Mouse (Mus musculus) inflammation-experienced regulatory T-cells, adult 6 months (primary cell): Measurements from ENCODE around the gene Ubtd1. TPM values are rescaled to one million over a fixed set of nuclear protein-coding genes. Genes with fewer than 3 reads are reported as not detected.

Source experiments
- ATAC-seq: one replicate; pipeline ENCODE4 v1.8.0; 2017
- polyA plus RNA-seq, 3 experiments: library from polyadenylated mRNA; unstranded; fragments of 100-300 nt; shearing (Covaris generic); gene quantifications; one replicate each; pipeline ENCODE4 v1.2.1; 2017

The Ubtd1 gene
- polyA plus RNA-seq, 3 experiments from 2014 or later = 1.1 to 4.7 (median 3.9) TPM

DNA sequence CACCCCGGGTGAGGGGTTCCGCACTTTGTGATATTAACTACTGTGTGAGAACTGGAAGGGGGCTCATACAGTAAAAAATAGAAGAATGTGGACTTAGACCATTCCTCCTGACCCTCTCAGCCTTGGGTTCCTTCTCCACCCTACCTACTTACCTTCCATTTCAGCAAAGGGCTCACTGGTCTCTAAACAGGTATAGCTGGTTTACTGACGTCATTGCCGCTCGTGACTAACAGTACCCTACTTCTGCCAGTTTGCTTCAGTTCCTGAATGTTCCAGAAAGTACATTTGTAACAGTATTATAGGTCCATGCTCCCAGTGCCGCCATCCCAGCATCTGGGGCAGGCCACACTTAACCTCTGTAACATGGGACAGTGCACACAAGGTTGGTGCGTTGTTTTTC is 12.5 kb downstream of the Ubtd1 start:
- ATAC-seq = no peak

DNA sequence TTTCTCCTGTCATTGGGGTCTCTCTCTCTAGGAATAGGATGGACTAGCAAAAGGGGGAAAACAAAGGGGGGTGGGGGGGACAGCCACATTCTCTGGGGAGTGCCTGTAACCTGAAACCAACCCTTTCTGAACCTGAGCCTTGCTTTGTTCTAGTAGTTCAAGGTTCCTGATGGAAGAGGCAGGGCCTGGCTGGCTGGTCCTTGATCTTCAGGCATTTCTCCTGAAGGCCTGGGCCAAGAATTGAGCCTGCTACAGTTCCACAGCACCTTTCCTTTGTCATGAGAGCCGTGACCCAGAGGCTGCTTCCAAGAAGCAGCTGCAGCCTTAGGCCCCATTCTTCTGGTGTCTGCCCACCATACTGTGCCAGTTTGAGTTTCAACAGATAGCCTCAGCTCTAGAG is 13.9 kb downstream of the Ubtd1 start:
- ATAC-seq = no peak

GRCm38 (mm10) chr19:41997090-41997489 is 15.5 kb downstream of the Ubtd1 start:
- ATAC-seq = no peak

DNA sequence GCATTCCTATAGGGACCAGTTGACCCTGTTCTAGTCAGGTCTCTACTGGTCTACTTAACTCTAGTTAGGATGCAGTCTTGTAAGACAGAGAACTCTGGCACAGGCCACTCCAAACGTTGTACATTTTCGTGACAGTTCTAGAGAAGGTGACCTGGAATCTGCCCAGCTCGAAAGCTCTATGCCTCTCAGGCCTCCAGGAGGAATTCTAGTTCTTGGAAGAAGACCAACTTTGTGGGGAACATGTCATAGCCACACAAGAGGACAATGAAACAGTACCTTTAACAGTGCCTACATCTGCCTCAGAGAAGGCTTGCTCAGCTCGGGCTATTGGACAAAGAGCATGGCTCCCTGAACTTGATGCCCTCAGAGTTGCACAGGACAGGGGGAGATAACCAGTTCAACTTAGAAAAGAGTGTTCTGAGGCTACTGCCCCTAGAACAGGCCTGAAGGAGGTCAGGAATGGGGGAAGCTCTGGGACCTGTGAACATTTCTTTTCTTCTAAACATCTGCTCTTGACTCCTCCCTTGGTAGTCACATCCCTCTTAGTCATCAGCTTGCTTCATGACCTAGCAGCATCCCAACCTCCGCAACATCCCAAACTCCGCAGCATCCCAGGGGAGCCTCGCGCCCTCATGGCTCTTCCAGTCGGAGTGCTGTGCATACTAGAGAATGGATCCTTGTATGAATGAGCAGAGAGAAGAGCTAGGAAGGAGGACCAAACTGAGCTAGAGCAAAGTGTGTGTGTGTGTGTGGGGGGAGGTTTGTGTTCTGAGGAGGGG is 17.4 kb downstream of the Ubtd1 start:
- ATAC-seq = no peak

DNA sequence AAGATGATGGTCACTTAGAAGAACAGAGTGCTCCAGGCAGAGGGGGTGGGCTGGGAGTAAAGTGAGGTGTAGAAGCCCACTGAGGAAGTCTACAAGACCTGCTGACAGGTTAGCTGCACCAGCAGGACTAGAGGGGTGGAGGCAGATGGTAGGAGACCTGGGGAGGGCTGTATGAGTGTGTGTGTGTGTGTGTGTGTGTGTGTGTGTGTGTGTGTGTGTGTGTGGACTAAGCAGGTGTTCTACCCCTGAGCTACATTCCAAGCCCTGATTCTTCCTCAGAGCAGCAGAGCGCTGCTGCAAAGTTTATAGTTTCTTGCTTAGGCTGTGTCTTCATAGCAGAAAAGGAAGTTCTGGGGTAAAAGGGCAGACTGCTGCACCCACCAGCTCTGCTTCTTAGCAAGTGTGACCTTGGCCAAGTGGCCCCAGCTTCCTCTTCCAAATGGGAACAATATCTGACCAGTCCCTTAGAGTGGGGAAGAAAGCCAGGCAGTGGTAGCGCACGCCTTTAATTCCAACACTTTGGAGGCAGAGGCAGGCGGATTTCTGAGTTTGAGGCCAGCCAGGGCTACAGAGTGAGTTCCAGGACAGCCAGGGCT is 18.2 kb downstream of the Ubtd1 start:
- no peak for ATAC-seq

GRCm38 (mm10) chr19:42000446-42000958 is 18.9 kb downstream of the Ubtd1 start:
- ATAC-seq = no peak

GRCm38 (mm10) chr19:42001253-42001980 is 19.9 kb downstream of the Ubtd1 start:
- ATAC-seq = no peak

GRCm38 (mm10) chr19:42004258-42004657 is 22.7 kb downstream of the Ubtd1 start:
- no peak for ATAC-seq

DNA sequence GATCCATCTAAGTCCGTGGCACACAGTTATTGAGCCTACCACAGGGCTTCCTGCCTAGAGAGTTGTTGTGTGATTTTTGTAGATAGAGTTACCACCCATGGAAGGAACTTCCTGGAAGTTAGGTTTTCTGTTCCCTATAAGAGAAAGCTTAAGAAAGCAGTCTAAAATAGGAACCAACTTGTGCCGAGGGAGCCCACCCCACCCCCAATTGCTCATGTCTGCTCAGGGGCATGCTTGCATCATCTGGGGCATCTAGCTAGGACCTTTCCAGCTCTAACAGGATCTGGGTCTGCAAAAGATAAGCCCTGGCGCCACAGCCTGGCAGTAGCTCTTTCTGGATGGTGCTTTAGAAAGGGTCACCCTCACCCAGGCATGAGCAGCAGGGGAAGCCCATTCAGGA is 24.1 kb downstream of the Ubtd1 start:
- no peak for ATAC-seq

- no peak for ATAC-seq
These were observed 25.0 kb downstream of the Ubtd1 start for GRCm38 (mm10) chr19:42006568-42006967.

DNA sequence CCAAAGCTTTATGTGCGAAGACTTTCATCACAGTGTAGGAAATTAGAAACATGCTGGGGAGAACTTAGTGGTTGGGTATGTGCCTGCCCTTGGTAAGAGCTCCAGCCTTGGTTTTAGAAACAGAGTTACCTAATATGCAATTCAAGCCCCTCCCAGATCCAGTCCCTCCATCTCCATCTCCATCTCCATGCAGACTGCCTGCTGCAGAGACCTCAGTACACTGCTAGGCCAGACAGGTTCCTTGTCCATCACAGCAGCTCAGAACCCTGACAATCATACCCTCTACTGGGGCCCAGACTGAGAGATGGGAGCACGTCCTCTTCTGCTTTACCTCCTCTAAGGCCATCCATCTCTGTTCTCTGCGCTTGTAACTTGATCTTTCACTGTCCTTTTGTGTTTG is 27.0 kb downstream of the Ubtd1 start:
- no peak for ATAC-seq

DNA sequence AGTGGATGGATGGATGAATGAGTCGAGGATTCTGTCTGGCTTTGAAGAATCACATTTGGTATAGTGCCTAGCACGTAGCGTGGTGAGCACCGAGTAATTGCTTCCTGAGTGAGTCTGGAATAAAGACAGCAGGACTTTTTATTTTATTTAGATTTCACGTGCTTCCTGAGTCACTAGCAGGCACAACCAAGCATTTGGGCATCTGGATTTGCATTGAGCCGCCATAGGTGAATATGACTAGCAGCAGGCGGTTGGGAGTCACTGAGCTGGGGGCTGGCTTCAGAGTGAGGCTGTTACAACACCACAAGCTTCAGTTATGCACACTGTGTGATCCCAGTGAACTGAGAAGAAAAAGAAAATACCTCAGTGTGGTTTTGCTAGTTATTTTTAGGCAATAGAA is 27.5 kb downstream of the Ubtd1 start:
- no peak for ATAC-seq

DNA sequence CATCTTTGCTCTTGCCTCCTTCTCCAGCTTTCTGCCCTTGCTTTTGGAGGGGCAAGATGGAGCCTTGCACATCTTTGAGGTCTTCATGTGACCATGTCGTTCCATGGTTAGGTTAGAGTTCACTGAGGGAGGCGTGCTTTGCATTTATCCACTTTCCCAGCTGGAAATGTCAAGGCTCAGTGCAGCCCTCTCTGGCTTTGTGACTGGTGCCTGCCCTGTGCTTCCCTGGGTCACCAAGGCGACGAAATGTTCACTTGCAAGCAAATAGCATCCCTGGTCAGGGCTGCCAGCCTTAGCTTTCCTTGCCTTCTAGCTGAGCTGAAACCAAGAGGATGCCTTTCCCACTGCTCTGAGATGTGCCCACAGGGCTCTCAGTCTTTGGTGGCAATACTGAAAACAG is 28.9 kb downstream of the Ubtd1 start:
- ATAC-seq = no peak

DNA sequence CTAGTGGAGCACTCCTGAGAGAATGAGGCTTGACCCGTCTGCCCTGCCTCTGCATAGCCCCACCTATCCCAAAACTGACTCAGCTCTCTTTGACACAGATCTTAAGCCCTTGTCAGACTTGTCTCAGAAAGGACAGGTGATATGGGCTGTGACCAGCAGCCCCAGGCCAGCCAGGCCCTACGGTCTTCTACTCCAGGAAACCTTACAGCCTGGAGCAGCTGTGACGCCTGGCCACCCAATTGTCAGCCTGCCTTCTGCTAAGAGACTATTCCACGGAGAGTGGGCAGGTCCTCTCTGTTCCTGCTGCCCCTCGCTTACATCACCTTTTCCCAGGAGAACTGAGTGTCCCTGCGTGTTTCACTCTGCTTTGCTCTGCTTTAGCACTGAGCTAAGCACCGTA is 29.6 kb downstream of the Ubtd1 start:
- no peak for ATAC-seq

- no peak for ATAC-seq
These were observed 32.8 kb downstream of the Ubtd1 start for GRCm38 (mm10) chr19:42014231-42014825.

GRCm38 (mm10) chr19:42015001-42015400 is 33.4 kb downstream of the Ubtd1 start:
- no peak for ATAC-seq

DNA sequence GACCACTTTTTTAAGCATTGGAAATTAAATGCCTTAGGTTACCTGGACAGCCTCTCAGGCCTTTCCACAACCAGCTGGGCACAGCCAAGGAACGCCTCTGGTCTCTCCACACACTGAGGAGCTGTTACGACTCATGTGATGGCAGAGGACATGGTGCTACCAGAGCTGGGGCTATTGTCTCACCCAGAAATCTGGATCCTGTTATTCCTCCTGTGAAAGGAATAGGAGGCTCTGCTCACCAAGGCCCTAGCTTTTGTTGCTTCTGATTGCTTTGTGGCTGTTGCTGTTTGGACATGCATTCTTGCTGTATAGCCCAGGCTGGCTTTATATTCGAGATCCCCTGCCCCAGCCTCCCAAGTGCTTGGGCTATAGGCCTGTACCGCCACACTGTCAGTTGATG is 34.7 kb downstream of the Ubtd1 start:
- no peak for ATAC-seq

DNA sequence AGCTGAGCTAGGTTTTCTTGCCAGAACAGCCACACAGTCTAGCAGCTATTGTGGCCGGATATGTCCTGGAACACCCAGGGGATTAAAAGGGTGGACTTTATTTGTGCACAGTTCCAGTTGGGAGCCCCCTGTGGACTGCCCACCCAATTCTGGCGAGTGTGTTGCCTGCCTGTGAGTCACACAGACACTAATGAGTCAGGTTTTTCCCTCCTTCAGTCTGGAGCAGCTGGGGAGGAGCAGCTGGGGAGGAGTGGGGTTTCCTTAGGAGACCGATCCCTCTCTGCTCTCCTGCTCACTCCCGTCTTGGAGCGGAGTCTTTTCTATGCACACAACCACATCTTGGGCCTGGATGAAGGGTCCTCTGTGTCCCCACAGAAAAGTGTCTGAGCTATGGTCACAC is 35.3 kb downstream of the Ubtd1 start:
- no peak for ATAC-seq

DNA sequence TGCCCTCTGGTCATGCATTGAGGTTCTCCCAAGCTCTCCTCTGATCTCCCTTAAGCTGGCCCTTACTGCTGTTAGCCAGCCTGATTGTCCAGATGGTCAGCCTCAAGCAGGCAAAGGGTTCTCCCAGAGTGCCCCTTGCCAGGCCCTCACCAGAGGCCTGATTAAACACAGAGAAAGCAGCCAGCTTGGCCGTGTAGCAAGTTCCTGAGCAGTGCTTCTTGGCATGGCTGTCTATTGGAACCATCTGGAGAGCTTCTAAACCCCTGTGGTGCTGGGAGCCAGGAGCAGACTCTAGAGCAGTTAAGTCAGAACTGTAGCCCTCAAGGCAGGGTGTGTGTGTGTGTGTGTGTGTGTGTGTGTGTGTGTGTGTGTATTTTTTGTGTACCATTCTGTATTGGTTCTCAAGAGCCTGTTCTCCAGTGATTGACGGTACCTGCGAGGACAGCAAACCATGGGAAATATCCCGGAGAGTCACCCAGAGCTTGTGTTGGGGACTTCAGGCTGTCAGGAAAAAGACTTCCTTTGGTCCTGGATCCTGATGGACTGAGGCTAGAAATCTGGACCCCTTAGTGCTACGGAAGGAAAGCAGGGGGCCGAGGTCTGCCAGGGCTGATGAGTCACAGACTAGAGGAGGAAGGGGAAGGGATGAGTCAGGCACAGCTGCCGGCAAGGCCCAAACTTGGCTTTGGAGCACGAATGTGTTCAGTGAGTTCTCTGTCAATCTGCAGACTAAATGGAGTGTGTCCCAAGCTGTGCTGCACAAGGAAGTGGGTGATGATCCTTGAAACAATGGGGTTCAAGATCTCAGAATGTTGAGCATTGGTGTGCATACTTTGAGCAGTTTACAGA is 36.1 kb downstream of the Ubtd1 start:
- ATAC-seq = no peak

- peak; percentile 65 for ATAC-seq
These were observed 37.5 kb downstream of the Ubtd1 start for GRCm38 (mm10) chr19:42019011-42019522.

GRCm38 (mm10) chr19:42021681-42022541 is 40.3 kb downstream of the Ubtd1 start:
- ATAC-seq = no peak
